Mouse (Mus musculus) kidney, adult 2 months (tissue): ENCODE data around the gene Dpy19l3.

Experiments used
- CTCF ChIP-seq: fragments of 200-500 bp; conservative IDR thresholded peaks from 2 replicates; pipeline ENCODE4 v1.5.1; 2011; ENCODE audit warnings: low read depth, mild to moderate bottlenecking, control low read depth, low read length, moderate library complexity, mixed read lengths; ENCODE audit not compliant: insufficient read depth, insufficient read length
- POLR2A ChIP-seq: fragments of 200-500 bp; IDR thresholded peaks from one replicate; pipeline ENCODE4 v1.6.1; 2011; ENCODE audit warnings: low read depth, low read length, control low read depth

DNA sequence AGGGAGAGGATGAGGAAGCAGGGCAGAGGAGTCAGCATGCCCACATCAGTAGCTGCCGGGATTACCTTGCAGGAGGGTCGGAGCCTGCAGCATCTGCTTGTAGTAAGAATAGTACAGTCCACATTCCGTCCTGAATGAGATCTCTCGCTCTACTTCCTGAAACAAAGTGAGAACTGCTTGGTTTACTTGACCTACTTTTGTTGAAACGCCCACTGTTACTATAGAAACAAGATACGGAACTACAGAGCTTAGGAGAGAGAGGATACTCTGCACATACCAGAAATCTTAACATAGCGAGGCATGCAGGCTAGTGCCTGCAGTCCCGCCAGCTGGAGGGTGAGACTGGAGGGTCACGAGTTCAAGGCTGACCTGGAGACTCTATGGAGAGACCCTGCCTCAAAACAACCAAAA is 24.6 kb downstream of the Dpy19l3 start:
- TF ChIP-seq CTCF = no peak
- TF ChIP-seq POLR2A = no peak
